Mouse (Mus musculus): Measurements from ENCODE around the gene Eva1b.

Gene Eva1b

GRCm38 (mm10) chr4:126194216-126194615, 46.7 kb downstream of the Eva1b start:
- DNase-seq (ENCODE audit: low read depth in 1 of 2, low spot score in 2 of 2) = no peak

GRCm38 (mm10) chr4:126194916-126195315, 47.4 kb downstream of the Eva1b start:
- no peak for DNase-seq (ENCODE audit: low read depth in 1 of 2, low spot score in 2 of 2)

DNA sequence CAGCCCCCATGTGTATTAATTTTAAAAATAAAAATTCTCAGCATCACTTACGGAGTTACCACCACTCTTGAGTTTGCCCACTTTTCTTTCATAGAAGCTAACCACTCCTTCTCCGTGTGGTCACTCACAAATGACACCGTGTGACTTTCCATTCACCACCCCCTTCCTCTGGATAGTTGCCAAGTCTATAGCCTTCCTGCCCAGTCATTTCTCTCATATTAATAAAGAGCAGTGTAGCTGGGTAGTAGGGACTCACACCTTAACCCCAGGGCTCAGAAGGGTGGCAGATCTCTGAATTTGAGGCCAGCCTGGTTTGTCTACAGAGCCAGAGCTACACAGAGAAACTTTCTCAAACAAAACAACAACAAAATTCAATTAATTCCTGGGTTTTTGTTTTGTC, 49.9 kb downstream of the Eva1b start:
- no peak for DNase-seq (ENCODE audit: low read depth in 1 of 2, low spot score in 2 of 2)

All from monocyte, adult 2 months (primary cell).